Mouse (Mus musculus): ENCODE results near the gene Myt1l.

Myt1l gene

DNA sequence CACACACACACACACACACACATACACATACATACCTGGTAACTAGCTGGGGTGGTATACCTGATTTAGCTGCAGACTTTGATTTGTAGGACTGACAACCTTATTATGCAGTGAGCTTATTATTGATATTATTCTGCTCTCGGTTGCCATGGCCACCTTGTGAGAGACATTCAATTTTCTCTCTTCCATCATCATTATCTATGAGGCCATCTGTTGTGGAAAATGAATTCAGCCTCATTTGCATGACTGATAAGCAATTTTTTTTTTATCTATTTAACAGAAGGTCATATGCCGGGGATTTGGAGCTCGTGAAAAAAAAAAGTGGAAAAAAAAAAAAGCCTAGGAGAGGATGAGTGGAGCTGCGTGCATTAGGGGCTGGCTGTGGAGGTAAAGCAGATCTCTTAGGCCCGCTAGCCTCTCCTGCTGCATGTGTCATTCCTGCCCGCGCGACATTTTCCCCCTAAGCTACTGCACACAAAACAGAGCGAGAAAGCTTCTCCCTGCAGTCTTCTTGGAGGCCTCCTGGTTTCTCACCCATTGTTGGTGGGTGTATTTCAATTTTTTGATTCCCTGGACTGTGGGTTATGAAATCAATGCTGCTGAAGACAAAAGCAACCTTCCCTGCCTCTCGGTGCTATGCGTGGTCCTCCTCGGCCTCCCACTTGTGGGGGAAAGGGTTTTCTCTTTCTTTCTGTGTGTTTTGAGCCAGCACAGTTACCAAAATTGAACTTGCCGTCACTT is at the start of gene Myt1l:
TSS of gene Myt1l (plus strand) at position 354 of the 741 bp plus-strand sequence.
- no peak for DNase-seq (ENCODE audit: low read depth, low spot score)

DNA sequence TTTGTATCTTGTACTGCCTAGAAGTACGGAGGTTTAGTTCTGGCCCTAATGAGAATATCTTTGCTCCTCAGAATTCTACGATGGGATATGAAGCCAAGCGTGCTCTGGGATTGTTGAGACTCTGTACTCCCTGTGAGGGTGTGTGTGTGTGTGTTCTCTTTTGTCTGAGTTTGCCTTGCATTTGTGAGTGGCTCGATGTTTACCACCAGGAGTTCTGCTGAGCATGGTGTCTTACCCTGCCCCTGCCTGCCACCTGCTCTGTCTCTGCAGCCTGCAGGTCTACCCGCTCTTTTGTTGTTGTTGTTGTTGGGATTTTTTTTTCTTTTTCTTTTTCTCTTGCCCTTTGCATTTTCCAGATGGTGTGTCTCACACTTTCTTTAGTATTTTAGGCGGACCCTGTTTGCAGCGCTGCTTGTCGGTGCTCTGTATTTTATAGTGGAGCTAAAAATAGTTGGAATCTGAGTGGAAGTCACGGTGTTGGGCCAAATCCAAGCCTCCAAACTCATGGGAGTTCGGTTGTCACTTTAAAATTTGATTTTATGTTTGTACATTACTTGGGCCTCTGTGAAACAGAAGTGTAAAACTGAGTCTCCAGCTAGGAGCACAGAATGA is 41.7 kb upstream of the Myt1l start:
- no peak for DNase-seq (ENCODE audit: low read depth, low spot score)

DNA sequence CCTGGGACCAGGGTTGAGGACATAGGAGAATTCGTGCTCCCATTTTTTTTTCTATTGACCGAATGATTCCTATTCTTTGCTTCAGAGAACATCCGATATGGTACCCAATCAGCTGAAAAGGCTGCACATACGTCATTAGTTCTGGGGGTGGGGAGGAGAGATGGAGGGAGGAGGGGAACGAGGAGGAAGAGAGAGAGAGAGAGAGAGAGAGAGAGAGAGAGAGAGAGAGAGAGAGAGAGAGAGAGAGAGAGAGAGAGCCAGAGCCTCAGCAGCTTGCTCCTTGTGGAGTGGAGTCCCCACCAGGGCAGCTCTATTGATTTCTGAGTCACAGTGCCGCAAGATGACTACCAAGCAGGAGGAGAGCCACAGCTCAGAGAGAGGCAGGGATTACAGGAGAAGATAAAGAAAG is 1.9 kb upstream of the Myt1l start:
- no peak for DNase-seq (ENCODE audit: low read depth, low spot score)

DNA sequence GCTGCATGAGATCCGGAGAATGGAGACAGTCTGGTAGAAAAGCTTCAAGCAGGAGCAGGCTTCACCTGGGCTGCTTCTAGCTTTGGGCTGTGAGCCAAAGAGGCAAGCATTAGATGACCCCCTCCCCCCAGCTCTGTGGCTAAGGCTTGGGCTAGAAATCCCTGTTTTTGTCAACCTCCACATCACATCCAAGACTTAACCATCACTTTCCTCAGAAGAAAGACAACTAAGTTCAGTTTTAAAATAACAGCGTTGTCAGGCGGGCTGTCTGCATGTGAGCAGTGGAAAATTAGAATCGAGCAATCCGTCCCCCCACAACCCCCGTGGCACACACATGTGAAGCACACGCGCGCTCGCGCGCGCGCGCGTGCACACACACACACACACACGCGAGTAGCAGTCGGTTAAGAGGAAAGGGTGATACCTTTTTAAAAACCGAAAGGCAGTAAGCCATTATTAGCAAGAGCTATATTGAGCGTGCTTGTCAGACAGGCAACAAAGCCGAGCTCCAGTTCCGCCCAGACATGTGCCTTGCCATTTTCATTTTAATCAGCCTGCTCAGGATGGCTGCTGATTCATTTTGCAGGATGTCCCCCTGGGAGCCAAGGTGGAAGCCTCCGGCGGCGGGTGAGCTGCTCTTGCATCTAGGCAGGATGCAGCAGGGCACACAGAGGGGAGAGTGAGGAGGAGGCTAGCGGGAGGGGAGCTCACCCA is 979 bp upstream of the Myt1l start:
- DNase-seq (ENCODE audit: low read depth, low spot score): no peak

DNA sequence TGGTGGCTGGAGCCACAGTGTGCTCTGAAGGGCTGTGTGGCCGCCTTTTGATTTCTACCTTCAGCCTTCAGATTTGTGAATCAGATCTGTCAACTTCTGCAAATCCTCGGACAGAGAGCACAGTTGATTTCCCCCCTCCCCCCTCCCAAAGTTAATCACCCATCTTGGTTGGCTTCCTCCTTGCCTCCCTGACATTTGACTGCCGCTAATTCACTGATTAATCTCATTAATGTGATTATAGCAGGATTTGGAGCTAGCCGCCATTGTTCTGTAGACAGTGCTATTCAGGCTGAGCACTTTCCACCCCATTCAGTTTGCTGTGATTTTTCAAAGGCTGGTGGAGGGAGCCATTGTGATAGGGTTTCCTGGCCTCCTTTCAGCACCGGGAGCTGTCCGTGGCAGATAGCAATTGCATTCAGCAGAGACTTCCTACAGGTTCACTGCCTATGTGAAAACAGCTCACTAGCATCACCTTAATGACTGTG is 2.1 kb downstream of the Myt1l start:
- no peak for DNase-seq (ENCODE audit: low read depth, low spot score)

DNA sequence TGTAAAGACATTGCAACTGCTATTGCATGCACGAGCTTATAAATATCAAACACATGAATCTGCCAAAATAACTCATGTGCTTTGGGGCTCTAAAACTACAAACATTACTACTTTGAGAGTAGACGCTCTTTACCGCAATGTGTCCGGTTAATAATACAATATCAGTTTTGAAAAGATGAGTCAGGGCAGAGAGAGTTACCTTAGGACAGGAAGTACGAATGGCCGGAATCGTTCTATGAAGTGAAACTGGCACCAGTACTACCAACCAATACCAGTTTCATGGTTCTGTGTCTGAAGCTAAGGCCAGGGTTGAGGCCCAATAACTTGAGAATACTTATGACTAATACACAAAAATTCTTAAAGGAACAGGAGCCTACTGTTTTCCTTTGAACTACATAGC is 2.6 kb downstream of the Myt1l start:
- no peak for DNase-seq (ENCODE audit: low read depth, low spot score)

DNA sequence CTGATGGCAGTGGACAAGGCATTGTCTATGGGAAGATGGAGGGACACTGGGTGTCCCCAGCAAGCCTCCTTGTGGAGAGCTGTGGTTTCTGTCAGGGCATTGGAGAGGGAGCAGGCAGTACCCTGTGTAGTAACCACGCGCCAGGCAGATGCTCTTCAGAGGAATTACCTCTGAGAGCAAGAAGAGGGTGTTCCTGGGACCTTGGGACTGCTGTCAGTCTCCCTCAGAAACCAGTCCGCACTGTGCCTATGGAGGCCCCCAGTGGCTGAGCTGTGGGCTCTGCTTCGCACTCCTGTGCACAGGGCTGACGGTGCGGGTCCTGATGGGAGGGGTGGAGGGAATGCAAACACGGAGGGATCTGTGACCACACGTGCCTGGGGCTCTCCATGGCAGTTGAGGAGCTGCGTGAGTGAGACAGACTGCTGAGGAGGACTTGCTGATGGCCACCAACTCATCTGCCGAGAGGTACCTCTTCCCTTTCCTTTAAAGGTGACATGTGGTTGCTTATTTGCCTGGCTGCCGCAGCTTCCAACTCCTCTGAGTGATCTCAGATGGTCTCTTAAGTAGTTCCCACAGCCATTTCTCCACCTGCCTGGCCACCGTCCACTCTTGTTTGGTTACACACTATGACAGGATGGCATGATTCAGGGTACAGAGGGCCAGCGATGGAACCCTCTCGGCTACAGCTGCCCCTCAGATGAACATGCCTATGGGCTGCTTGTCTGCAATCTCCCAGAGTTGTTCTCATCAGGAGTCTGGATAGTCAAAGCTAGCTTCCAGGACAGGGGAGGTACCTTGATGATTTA is 5.1 kb downstream of the Myt1l start:
- DNase-seq (ENCODE audit: low read depth, low spot score): no peak

DNA sequence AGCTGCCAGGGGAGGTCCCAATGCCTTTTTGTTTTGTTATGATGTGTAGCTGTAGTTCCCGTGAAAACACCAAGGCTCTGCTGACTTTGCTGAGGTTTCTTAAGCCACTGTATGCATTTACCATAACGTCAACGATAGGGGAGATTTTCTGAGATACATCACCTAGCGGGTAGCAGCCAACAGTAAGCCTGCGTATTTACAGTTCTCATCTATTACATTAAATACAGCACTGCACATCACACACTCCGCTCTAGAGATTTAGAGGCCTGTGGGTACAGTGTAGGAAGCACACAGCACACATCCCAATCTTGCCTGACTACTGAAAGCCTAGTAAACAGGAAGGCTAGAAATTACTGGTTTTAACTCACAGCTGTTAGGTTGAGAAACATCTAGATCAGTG is 6.1 kb downstream of the Myt1l start:
- DNase-seq (ENCODE audit: low read depth, low spot score): no peak

DNA sequence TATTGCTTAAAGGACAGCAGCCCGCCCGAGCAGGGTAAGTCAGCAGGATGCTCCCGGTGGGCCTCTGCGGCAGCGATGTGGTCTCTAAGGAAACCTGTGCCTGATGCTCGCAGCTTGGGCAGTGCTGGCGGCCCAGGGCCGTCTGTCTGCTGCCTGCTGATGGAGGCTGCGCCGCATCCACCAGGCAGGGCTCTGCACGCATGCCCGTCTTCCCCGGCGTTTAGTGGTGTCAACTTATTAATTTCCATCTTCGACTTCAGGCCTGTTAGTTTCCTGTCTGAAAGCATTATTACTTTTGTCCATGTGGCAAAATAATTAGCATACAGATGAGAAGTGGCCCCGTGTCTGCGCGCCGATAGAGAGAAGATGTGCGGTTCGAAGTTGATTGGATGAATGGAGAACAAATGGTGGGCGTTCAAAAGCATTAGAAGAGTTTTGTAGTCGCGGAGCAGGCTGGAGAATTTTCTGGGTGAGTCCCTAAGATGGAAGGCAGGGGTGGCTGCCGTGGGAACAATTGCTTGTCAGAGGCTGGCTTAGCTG is 6.6 kb downstream of the Myt1l start:
- no peak for DNase-seq (ENCODE audit: low read depth, low spot score)

DNA sequence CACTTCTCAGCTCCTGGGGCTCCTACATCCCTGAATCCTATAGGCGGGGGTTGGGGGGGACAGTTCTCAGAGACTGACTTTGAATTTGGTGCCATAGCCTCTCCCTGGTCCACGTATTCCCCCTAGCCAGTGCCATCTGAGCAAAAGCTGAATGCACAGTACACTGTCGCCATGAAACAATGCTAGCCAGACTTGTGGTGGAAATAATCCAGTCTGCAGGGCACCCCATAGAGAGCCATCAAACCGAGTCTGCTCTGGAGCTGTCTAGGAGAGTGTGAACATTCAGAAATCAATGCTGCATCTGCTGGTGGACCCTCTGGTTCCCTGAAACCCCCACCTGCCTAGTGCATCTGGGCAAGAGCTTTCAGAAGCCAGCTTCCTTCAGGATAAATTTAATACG is 9.7 kb downstream of the Myt1l start:
- DNase-seq (ENCODE audit: low read depth, low spot score): no peak

DNA sequence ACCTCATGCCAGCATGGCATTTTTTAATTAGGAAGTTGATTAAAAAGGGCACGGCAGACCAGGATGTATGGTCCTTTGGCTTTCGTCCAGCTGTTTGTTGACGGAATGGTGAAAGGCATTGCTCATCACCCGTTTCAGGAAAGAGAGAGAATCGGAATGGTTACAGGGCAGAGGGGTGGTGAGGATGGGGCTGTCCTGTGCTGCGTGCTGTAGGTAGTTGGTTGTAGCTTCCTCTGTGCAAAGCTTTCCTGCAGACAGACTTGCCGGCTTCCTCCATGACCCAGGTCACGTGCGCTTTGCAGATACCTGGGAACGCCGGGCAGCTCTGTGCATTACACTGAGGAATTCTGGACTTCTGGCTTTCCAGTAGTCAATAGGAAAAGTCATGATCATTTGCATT is 10.3 kb downstream of the Myt1l start:
- DNase-seq (ENCODE audit: low read depth, low spot score): no peak

DNA sequence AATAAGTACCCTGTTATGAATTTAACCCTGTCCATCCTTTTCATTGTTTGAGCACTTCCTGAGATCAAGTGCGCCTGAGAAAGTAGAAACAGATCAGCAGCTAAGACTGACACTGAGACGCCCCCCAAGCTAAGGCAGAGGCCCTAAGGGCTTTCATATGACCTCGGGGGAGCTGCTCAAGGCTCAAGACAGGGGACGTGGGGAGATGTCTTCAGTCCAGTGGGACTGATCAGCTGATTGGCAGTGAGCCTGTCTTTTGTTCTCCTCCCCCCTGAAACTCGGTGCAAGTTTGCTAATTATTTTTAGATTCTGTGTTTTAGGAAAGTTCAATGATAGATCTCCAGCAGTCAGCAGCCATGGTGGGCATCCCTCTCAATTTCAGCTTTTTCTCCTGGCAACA is 10.9 kb downstream of the Myt1l start:
- DNase-seq (ENCODE audit: low read depth, low spot score): no peak

DNA sequence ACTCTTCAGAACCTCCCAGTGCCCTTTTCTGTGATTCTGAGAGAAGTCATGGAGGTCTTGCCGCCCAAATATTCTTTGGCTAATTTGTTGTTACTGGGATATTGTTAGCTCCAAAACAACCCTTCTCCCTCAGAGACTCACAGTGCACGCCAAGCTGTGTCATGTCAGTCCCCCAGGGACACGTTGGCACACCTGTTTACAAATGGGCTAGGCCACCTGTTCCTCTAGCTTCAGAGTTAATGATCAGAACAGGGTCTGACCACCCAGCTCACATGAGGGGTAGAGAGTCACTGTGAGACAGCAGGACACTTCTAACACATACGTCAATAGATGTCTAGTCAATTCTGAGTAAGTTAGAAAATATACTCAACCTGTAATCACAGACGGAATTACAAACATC is 12.6 kb downstream of the Myt1l start:
- no peak for DNase-seq (ENCODE audit: low read depth, low spot score)

DNA sequence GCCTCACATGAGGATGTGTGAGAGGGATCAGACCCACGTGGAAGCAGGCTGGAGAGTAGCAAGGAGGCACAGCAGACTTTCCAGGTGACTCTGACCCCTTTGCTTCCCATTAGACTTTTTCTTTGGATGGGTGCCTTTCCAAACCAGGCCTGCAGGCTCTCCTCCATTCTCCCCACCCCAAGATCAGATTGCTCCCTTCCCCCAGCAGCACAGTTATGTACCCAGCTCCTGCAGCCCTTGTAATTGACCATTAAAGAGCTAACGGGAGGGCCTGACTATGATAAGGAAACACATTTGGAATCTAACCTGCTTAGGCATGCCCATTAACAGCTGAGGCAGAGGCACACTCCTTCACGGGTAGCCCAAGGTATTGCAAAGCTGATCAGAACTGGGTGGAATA is 17.9 kb downstream of the Myt1l start:
- no peak for DNase-seq (ENCODE audit: low read depth, low spot score)

DNA sequence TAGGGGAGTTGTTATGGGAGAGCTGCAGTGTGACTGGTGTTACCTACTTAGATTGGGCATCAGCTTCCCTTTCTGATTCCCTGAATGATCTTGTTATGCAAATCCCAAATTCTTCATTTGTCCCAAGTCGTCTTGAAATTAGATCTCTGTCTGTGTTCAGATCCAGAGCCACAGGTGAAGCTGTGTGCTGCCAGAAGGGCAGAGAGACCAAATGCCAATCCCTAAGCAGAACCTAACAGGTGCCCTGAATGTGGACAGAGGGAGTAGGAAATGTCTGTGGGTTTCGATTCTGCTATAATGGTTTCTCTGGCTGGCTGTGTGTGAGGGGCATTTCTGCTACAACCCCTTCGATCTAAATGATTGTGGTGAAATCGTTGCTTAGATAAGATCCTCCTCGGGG is 18.9 kb downstream of the Myt1l start:
- no peak for DNase-seq (ENCODE audit: low read depth, low spot score)

DNA sequence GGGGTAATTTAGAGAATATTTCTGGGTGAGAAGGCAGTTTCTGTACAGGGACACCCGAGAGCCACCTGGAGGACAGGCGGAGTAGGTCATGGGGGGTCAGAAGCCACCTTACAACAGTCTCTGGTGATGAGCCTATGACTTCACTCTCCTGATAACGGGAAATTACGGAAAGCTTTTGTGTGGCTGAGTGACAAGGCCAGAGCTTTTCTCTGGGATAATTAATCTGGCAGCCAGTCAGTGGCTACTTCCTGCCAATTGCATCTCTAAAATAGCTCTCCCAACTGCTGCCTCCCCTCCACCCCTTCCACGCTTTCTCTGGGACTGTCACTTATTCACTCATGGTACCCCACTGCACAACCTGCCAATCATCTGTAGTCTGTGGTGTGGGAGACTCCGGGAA is 19.6 kb downstream of the Myt1l start:
- DNase-seq (ENCODE audit: low read depth, low spot score): no peak

DNA sequence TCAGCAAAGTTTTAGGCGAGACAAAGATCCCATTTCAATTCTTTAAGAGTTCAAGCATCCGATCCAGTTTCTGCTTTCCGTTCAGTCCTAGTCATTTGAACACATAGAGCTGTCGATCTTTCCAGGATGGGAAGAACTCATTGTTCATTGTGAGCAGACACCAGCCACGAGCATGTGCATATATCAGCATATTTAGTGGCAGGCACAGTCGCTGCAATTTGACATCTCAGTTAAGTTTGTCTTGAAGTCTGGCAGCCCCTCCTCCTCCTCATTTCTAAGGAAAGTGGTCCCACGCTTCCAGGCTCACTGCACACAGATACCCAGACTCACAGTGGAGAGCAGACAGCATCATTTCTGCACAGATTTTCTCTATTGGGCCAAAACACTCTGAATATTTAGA is 25.0 kb downstream of the Myt1l start:
- no peak for DNase-seq (ENCODE audit: low read depth, low spot score)

DNA sequence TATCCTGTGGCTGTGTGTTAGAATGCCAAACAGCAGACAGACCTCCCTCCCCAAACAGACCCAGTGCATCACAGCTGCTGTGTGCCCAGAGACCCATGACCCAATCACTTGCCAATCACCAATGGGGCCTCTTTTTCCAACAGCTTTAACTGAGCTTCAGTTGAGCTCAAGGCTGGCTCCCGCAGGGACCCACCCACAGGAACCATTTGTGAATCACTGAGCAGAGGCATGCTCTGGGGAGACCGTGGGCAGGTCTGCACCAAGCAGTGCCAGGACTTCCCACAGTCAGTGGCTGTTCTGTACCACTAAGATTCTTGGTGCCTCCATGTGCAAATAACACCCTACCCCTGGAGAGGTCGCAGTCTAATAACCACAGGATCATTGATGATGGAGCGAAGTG is 27.5 kb downstream of the Myt1l start:
- no peak for DNase-seq (ENCODE audit: low read depth, low spot score)

DNA sequence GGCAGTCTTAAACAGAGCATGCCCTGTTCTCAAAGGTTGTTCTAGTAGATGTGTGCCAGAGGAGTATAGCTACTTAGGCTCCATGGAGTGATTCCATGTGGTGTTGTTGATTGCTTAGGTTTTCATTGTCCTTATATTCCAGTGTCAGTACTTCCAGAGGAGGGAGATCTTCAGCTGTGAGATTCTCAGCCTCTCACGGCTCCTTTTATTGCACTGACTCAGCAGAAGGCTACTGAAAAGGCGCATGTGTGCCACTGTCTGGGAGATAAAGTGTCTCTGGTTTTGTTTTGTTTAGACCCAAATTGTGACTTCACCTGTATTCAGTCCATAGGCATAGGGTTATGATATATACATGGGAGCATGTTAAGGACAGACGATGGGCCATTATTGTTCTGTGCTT is 28.2 kb downstream of the Myt1l start:
- DNase-seq (ENCODE audit: low read depth, low spot score): no peak

DNA sequence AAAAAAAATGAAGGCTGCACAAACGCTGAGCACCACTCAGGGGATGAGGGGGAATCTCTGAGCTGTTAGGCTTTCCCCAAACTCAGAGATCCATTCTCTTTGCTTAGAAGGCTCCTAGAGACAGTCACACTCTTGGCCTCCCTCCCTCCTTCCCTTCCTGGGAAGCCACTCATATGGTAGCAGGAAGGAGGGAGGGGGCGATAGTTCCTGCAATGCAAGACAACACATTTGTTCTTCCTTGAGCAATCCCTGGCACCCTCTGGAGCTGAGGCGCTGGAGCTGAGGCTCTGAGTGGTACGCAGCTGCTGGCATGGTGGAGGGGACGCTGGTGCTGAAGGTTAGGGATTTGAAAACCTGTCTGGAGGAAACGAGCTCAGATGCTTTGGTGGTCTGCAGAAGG is 28.7 kb downstream of the Myt1l start:
- no peak for DNase-seq (ENCODE audit: low read depth, low spot score)

DNA sequence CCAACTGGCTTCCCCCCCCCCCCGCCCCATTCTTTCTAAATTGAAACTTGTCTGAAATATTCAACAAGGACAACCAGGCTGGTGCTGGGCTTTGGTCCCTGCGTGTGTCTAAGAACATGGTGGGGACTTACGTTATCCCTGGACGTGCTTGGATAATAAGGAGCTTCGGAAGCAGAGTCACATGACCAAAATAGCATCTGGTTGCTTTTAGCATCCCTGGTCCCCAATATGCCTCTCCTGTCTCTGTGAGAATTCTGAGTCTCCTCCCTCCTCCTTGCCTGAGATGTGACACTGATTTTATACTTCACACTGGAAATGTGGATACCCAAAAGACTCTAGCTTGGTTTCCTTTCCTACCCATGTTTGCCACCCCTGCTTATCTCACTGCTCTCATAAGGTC is 31.6 kb downstream of the Myt1l start:
- DNase-seq (ENCODE audit: low read depth, low spot score): no peak

DNA sequence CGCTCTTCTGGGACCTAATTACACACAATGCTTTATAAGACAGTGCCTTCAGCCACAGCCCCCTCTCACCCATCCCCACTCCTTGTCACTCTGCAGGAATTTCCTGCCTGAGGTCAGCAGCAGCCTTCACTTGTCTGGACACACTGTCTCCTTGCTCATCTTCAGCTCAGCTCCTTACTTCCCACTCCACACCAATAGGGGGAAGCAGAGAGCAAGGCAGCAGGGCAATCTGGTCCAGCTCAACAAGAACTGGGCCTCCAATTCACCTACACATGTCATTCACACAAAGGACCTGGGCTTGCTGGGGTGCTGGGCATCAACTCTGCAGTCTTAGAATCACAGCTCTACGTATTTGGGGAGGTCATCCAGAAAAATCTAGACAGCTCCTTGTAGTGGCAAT is 33.0 kb downstream of the Myt1l start:
- no peak for DNase-seq (ENCODE audit: low read depth, low spot score)

Data from skeletal muscle tissue, adult 2 months (tissue).